Mouse (Mus musculus) lung, postnatal 25 days (tissue): ENCODE measurements at regions not wholly inside any gene's neighbourhood (a gene's known extent, or its start where the extent isn't known, plus 50 kb on each side); places are given as distances from the start of the nearest gene placed in this dataset.
"Not testable (repeated sequence)": the region's sequence is repeated elsewhere in the genome, so short reads cannot be mapped to it uniquely, and the experiment has no call there.

Experiments used
- DNase-seq: peaks from one replicate; pipeline ENCODE4 v3.0.0; 2022; ENCODE audit warnings: low spot score

- DNase-seq = no peak
These were observed 210.3 kb downstream of the Trim29 start for GRCm38 (mm10) chr9:43520931-43521330.

- DNase-seq = no peak
These were observed 214.4 kb downstream of the Trim29 start for GRCm38 (mm10) chr9:43524947-43525565.

GRCm38 (mm10) chr9:43532187-43532586, 211.6 kb upstream of the Nectin1 start:
- no peak for DNase-seq

GRCm38 (mm10) chr9:43535967-43536366, 207.8 kb upstream of the Nectin1 start:
- no peak for DNase-seq

GRCm38 (mm10) chr9:43537121-43537520, 206.7 kb upstream of the Nectin1 start:
- no peak for DNase-seq

- DNase-seq = no peak
These were observed 203.7 kb upstream of the Nectin1 start for GRCm38 (mm10) chr9:43540131-43540530.

- DNase-seq = no peak
These were observed 202.6 kb upstream of the Nectin1 start for GRCm38 (mm10) chr9:43541234-43541633.

- no peak for DNase-seq
These were observed 201.6 kb upstream of the Nectin1 start for GRCm38 (mm10) chr9:43542077-43542654.

GRCm38 (mm10) chr9:43545081-43545565, 198.7 kb upstream of the Nectin1 start:
- peak; percentile 5 for DNase-seq

GRCm38 (mm10) chr9:43548883-43549282, 194.9 kb upstream of the Nectin1 start:
- no peak for DNase-seq

- DNase-seq = no peak
These were observed 194.5 kb upstream of the Nectin1 start for GRCm38 (mm10) chr9:43549293-43549692.

- DNase-seq = not testable (repeated sequence)
These were observed 191.0 kb upstream of the Nectin1 start for GRCm38 (mm10) chr9:43552758-43553157.

GRCm38 (mm10) chr9:43562016-43562415, 181.8 kb upstream of the Nectin1 start:
- no peak for DNase-seq

- no peak for DNase-seq
These were observed 179.4 kb upstream of the Nectin1 start for GRCm38 (mm10) chr9:43564239-43564906.

- DNase-seq = no peak
These were observed 174.9 kb upstream of the Nectin1 start for GRCm38 (mm10) chr9:43568851-43569250.

GRCm38 (mm10) chr9:43571086-43571485, 172.7 kb upstream of the Nectin1 start:
- DNase-seq = no peak

GRCm38 (mm10) chr9:43575659-43576058, 168.1 kb upstream of the Nectin1 start:
- no peak for DNase-seq

- no peak for DNase-seq
These were observed 163.1 kb upstream of the Nectin1 start for GRCm38 (mm10) chr9:43580653-43581052.

GRCm38 (mm10) chr9:43585616-43586015, 158.2 kb upstream of the Nectin1 start:
- no peak for DNase-seq

GRCm38 (mm10) chr9:43593236-43593635, 150.5 kb upstream of the Nectin1 start:
- no peak for DNase-seq

GRCm38 (mm10) chr9:43594814-43595213, 149.0 kb upstream of the Nectin1 start:
- no peak for DNase-seq

GRCm38 (mm10) chr9:43595461-43595860, 148.3 kb upstream of the Nectin1 start:
- DNase-seq = no peak

- DNase-seq = no peak
These were observed 143.4 kb upstream of the Nectin1 start for GRCm38 (mm10) chr9:43600396-43600795.
